Mouse (Mus musculus): Measurements from ENCODE around the gene Wdr26. TPM values are rescaled to one million over a fixed set of nuclear protein-coding genes. Genes with fewer than 3 reads are reported as not detected.

Wdr26 gene
- polyA plus RNA-seq, 1 experiment from 2014 or later, result 43.7 TPM

- no peak for DNase-seq
- Histone ChIP-seq H3K36me3 (ENCODE audit: insufficient read depth) (peaks cover 63% of the 10 kb centered on the region), H3K9me3 (ENCODE audit: low read depth, low read length) (no peaks in the 10 kb centered on the region), H3K4me2 (no peak overlapping the region), H3K27me3 (ENCODE audit: insufficient read depth, low read length) (no peaks in the 10 kb centered on the region), H3K4me3 (ENCODE audit: low read depth, low read length) (no peak overlapping the region), H3K9ac (no peak overlapping the region), H3K27ac (ENCODE audit: low read depth) (no peak overlapping the region), H3K4me1 (ENCODE audit: insufficient read depth) (no peaks in the 10 kb centered on the region)
- no peak for TF ChIP-seq CTCF (IDR thresholded peaks at IDR 0.05; ENCODE audit: low read depth)
- no peak for ATAC-seq (ENCODE audit: insufficient read depth)
- WGBS, result 83% methylated on average over 2 of the region's 2 CpGs
Measured at GRCm38 (mm10) chr1:181167816-181168215, 44.0 kb downstream of the Wdr26 start.

- H3K27ac ChIP-seq (ENCODE audit: low read depth), result no peak overlapping the region
- DNase-seq (no peak), ATAC-seq (ENCODE audit: insufficient read depth) (no peak)
- H3K4me3 ChIP-seq (ENCODE audit: low read depth, low read length), result peak overlapping the region; percentile 87
- 30% methylated on average over 5 of the region's 5 CpGs for WGBS
- no peaks in the 10 kb centered on the region for H3K27me3 ChIP-seq (ENCODE audit: insufficient read depth, low read length)
- H3K9me3 ChIP-seq (ENCODE audit: low read depth, low read length), result no peaks in the 10 kb centered on the region
- TF ChIP-seq CTCF (IDR thresholded peaks at IDR 0.05; ENCODE audit: low read depth), result no peak
- peak overlapping the region; percentile 77 for H3K4me2 ChIP-seq
- peaks cover 26% of the 10 kb centered on the region for H3K36me3 ChIP-seq (ENCODE audit: insufficient read depth)
- peak overlapping the region; percentile 94 for H3K9ac ChIP-seq
- H3K4me1 ChIP-seq (ENCODE audit: insufficient read depth), result no peaks in the 10 kb centered on the region
Measured at GRCm38 (mm10) chr1:181151541-181151940, 60.3 kb downstream of the Wdr26 start.

GRCm38 (mm10) chr1:181150827-181151534 lies 60.8 kb downstream of the Wdr26 start:
- 1% methylated on average over 50 of the region's 59 CpGs for WGBS
- TF ChIP-seq CTCF (IDR thresholded peaks at IDR 0.05; ENCODE audit: low read depth), result no peak
- Histone ChIP-seq H3K4me2 (peak overlapping the region; percentile 77), H3K36me3 (ENCODE audit: insufficient read depth) (peaks cover 22% of the 10 kb centered on the region), H3K27ac (ENCODE audit: low read depth) (peak overlapping the region; percentile 37), H3K27me3 (ENCODE audit: insufficient read depth, low read length) (no peaks in the 10 kb centered on the region), H3K9ac (peak overlapping the region; percentile 94), H3K4me1 (ENCODE audit: insufficient read depth) (no peaks in the 10 kb centered on the region), H3K4me3 (ENCODE audit: low read depth, low read length) (peak overlapping the region; percentile 87), H3K9me3 (ENCODE audit: low read depth, low read length) (no peaks in the 10 kb centered on the region)
- ATAC-seq (ENCODE audit: insufficient read depth) (peak; percentile 92), DNase-seq (peak; percentile 97)

- H3K4me3 ChIP-seq (ENCODE audit: low read depth, low read length), result peak overlapping the region; percentile 87
- TF ChIP-seq CTCF (IDR thresholded peaks at IDR 0.05; ENCODE audit: low read depth), result no peak
- no peak overlapping the region for H3K27ac ChIP-seq (ENCODE audit: low read depth)
- peaks cover 16% of the 10 kb centered on the region for H3K36me3 ChIP-seq (ENCODE audit: insufficient read depth)
- no peak overlapping the region; the same call in 1 of the 2 replicates for H3K4me2 ChIP-seq
- ATAC-seq (ENCODE audit: insufficient read depth) (no peak), DNase-seq (no peak)
- H3K9me3 ChIP-seq (ENCODE audit: low read depth, low read length), result no peaks in the 10 kb centered on the region
- 65% methylated on average over 3 of the region's 3 CpGs for WGBS
- peaks cover under 1% of the 10 kb centered on the region for H3K4me1 ChIP-seq (ENCODE audit: insufficient read depth)
- H3K27me3 ChIP-seq (ENCODE audit: insufficient read depth, low read length), result no peaks in the 10 kb centered on the region
- no peak overlapping the region for H3K9ac ChIP-seq
Measured at GRCm38 (mm10) chr1:181150431-181150826, 61.4 kb downstream of the Wdr26 start.

- Histone ChIP-seq H3K9me3 (ENCODE audit: low read depth, low read length) (no peaks in the 10 kb centered on the region), H3K4me1 (ENCODE audit: insufficient read depth) (peaks cover 6% of the 10 kb centered on the region), H3K4me2 (no peak overlapping the region), H3K36me3 (ENCODE audit: insufficient read depth) (peaks cover 8% of the 10 kb centered on the region; the same call in 1 of the 2 replicates), H3K27ac (ENCODE audit: low read depth) (no peak overlapping the region), H3K9ac (no peak overlapping the region), H3K4me3 (ENCODE audit: low read depth, low read length) (no peak overlapping the region), H3K27me3 (ENCODE audit: insufficient read depth, low read length) (no peaks in the 10 kb centered on the region)
- ATAC-seq (ENCODE audit: insufficient read depth), result no peak
- no peak for DNase-seq
- no peak for TF ChIP-seq CTCF (IDR thresholded peaks at IDR 0.05; ENCODE audit: low read depth)
- 64% methylated on average over 3 of the region's 3 CpGs for WGBS
Measured at GRCm38 (mm10) chr1:181149373-181150017, 62.3 kb downstream of the Wdr26 start.

- 56% methylated on average over 5 of the region's 5 CpGs for WGBS
- H3K4me1 ChIP-seq (ENCODE audit: insufficient read depth), result peaks cover 6% of the 10 kb centered on the region
- H3K9me3 ChIP-seq (ENCODE audit: low read depth, low read length), result no peaks in the 10 kb centered on the region
- H3K4me3 ChIP-seq (ENCODE audit: low read depth, low read length), result no peak overlapping the region
- no peaks in the 10 kb centered on the region for H3K27me3 ChIP-seq (ENCODE audit: insufficient read depth, low read length)
- no peak overlapping the region for H3K27ac ChIP-seq (ENCODE audit: low read depth)
- DNase-seq (no peak), ATAC-seq (ENCODE audit: insufficient read depth) (no peak)
- no peak overlapping the region for H3K9ac ChIP-seq
- no peaks in the 10 kb centered on the region for H3K36me3 ChIP-seq (ENCODE audit: insufficient read depth)
- H3K4me2 ChIP-seq, result no peak overlapping the region
- no peak for TF ChIP-seq CTCF (IDR thresholded peaks at IDR 0.05; ENCODE audit: low read depth)
Measured at GRCm38 (mm10) chr1:181148540-181148939, 63.3 kb downstream of the Wdr26 start.

GRCm38 (mm10) chr1:181146187-181146586 lies 65.6 kb downstream of the Wdr26 start:
- peaks cover 6% of the 10 kb centered on the region; the same call in 1 of the 2 replicates for H3K36me3 ChIP-seq (ENCODE audit: insufficient read depth)
- ATAC-seq (ENCODE audit: insufficient read depth), result no peak

More at GRCm38 (mm10) chr1:181146187-181146586, 65.6 kb downstream of the Wdr26 start:
- Histone ChIP-seq H3K27ac (ENCODE audit: low read depth) (no peak overlapping the region), H3K4me2 (no peak overlapping the region), H3K4me3 (ENCODE audit: low read depth, low read length) (no peak overlapping the region), H3K4me1 (ENCODE audit: insufficient read depth) (peaks cover 11% of the 10 kb centered on the region), H3K9me3 (ENCODE audit: low read depth, low read length) (no peaks in the 10 kb centered on the region), H3K9ac (no peak overlapping the region), H3K27me3 (ENCODE audit: insufficient read depth, low read length) (no peaks in the 10 kb centered on the region)
- WGBS, result 80% methylated on average over 2 of the region's 2 CpGs
- no peak for TF ChIP-seq CTCF (IDR thresholded peaks at IDR 0.05; ENCODE audit: low read depth)
- no peak for DNase-seq
